Mouse (Mus musculus) embryonic fibroblast, embryonic 13.5 days (primary cell): Measurements from ENCODE around the gene Rnf141. TPM values are rescaled to one million over a fixed set of nuclear protein-coding genes. Genes with fewer than 3 reads are reported as not detected.

ENCODE experiments used
- H3K27ac ChIP-seq: 2 replicates; pipeline ENCODE4 v1.5.1; 2012; ENCODE audit warnings: low read length, control low read depth, inconsistent platforms; ENCODE audit not compliant: insufficient read depth
- H3K4me1 ChIP-seq: 2 replicates; pipeline ENCODE4 v1.6.1; 2011; ENCODE audit warnings: low read length; ENCODE audit not compliant: control insufficient read depth, insufficient read depth
- H3K4me3 ChIP-seq: 2 replicates; pipeline ENCODE4 v1.5.1; 2011; ENCODE audit warnings: mild to moderate bottlenecking, control low read depth, low read length; ENCODE audit not compliant: insufficient read depth
- CTCF ChIP-seq: IDR thresholded peaks from 2 replicates; pipeline ENCODE4 v1.5.1; 2011; ENCODE audit warnings: mild to moderate bottlenecking, control low read depth, low read length, moderate library complexity, borderline replicate concordance; ENCODE audit not compliant: insufficient read depth
- POLR2A ChIP-seq: IDR thresholded peaks from 2 replicates; pipeline ENCODE4 v1.6.1; 2011; ENCODE audit warnings: low read depth, mild to moderate bottlenecking, control low read depth, low read length, moderate library complexity
- polyA plus RNA-seq: library from polyadenylated mRNA; stranded (reverse); fragments of >200 nt; gene quantifications from 2 replicates; pipeline ENCODE4 v1.2.4, GENCODE M21; 2011; ENCODE audit warnings: low read depth; ENCODE audit not compliant: missing spikeins, insufficient read length

Rnf141 gene
- polyA plus RNA-seq, 1 experiment: 36.1 TPM

- no peak overlapping the region for H3K4me3 ChIP-seq
- H3K4me1 ChIP-seq: peaks cover 1% of the 10 kb centered on the region; the same call in 1 of the 2 replicates
- peak; percentile 15; the same call in 1 of the 2 replicates for TF ChIP-seq CTCF
- no peak for TF ChIP-seq POLR2A
- no peak overlapping the region for H3K27ac ChIP-seq
These were observed 28.2 kb downstream of the Rnf141 start for GRCm38 (mm10) chr7:110816037-110816436.

- H3K27ac ChIP-seq: no peak overlapping the region
- no peak overlapping the region for H3K4me3 ChIP-seq
- H3K4me1 ChIP-seq: no peaks in the 10 kb centered on the region
- TF ChIP-seq POLR2A (no peak), CTCF (no peak)
These were observed 30.3 kb downstream of the Rnf141 start for GRCm38 (mm10) chr7:110813983-110814382.

DNA sequence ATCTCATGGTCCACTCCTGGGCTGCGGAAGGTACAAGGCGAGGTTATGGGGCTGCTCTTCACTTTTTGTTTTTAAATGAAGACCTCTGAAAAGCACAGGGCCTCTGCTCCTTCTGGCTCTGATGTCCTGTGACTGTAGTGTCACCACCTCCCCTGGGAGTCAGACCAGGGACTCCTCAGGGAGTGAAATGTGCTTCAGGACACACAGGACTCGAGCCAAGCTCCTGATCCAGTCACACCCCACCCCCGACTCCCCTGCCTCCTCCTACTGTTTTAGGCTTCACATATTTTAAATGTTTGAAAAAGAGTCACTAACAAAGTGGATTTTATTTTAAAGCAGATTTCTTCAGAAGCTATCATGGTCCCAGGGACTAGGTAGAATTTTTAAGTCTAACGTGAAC, 32.7 kb downstream of the Rnf141 start:
- Histone ChIP-seq H3K4me3 (no peak overlapping the region), H3K4me1 (no peaks in the 10 kb centered on the region), H3K27ac (no peak overlapping the region)
- no peak for TF ChIP-seq CTCF
- no peak for TF ChIP-seq POLR2A

- Histone ChIP-seq H3K27ac (no peak overlapping the region), H3K4me3 (no peak overlapping the region), H3K4me1 (no peaks in the 10 kb centered on the region)
- TF ChIP-seq POLR2A: no peak
- no peak for TF ChIP-seq CTCF
These were observed 33.3 kb downstream of the Rnf141 start for GRCm38 (mm10) chr7:110810995-110811394.

DNA sequence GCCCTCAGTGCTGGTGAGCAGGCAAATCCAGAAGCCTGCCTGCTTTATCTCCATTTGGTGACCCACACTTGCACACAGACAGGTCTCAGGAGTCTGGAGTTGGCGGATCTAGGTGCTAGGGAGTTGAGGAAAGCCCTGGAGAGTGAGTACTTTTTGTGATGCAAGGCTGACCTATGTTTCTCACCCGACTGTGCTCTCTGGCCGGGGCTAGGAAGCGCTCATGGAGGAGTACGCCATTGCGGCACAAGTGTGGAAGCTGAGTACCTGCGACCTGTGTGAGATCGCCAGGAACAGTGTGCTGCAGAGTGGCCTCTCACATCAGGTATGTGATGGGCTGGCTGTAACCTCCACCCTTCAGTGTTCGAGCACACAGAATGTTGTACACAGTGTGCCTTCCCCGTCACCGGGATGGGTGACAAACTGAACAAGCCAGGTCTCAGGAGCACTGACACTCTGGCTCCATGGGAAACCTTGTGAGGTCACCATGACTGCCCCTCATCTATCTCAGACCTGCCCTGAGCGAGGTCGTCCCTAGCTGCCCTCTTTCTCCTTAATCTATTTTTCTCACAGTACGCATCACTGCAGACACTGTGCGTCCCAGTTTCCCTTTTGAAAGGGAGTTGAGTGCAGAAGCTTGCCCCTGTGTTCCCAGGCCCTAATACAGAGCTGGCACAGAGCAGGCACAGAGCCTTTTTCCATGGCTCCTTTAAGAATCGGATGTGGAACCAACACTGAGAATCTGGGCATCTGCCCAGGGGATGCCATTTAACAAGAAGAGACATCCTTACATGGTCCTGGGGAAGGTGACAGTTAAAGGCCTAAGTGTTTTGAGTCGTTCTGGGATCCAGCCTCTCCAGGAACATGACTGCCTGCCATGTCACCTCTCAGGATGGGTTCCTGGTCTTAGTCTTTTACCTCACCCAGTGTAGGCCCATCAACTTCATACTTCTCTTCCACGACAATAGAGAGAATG, 34.4 kb downstream of the Rnf141 start:
- H3K4me3 ChIP-seq: no peak overlapping the region
- H3K4me1 ChIP-seq: no peaks in the 10 kb centered on the region
- TF ChIP-seq CTCF: no peak
- no peak overlapping the region for H3K27ac ChIP-seq

GRCm38 (mm10) chr7:110808962-110809361, 35.3 kb downstream of the Rnf141 start:
- no peak for TF ChIP-seq CTCF
- TF ChIP-seq POLR2A: no peak
- no peaks in the 10 kb centered on the region for H3K4me1 ChIP-seq
- no peak overlapping the region for H3K4me3 ChIP-seq
- no peak overlapping the region for H3K27ac ChIP-seq

DNA sequence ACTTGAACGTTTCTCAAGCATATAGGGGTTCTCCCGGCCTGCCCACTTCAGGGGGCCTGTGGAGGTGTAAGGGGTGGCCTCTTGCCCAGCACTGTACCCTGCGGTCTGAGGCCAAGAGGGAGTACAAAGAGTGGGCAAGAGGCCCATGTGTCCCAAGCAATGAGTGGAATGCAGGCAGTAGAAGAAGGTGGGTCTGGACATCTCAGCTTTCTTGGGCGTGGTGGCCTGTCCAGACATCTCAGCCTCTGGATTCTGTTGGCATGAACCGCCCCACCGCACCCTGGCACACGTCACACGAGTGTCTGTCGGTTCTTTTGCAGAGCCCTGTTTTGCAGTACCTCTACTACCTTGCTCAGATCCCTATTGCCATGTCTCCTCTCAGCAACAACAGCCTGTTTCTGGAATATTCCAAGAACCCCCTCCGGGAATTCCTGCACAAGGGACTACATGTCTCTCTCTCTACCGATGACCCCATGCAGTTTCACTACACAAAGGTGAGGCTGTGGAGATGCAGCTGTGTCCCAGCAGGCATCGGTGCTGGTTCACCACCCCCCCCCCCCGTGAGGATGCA, 36.7 kb downstream of the Rnf141 start:
- Histone ChIP-seq H3K27ac (no peak overlapping the region), H3K4me3 (no peak overlapping the region), H3K4me1 (no peaks in the 10 kb centered on the region)
- TF ChIP-seq CTCF (no peak), POLR2A (no peak)

DNA sequence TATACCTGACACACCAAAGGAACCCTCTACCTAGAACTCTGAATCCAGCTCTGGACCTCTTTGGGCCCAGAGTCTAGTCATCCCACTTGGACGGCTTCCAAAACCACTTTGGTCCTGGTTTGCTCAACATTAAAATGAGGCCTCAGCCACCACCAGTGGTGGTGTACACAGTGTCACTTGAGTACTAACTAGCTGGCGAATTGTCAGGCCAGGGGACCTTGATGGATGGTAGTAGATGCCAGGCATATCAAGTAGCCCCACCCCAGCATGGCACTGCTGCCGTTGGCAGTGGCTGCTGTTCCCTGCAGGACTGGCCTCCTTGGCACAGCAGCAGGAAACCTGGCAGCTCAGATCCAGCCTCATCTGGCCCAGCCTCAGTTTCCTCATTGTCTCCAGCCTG, 40.0 kb downstream of the Rnf141 start:
- TF ChIP-seq POLR2A (no peak), CTCF (no peak)
- Histone ChIP-seq H3K4me3 (no peak overlapping the region), H3K4me1 (no peaks in the 10 kb centered on the region), H3K27ac (no peak overlapping the region)

DNA sequence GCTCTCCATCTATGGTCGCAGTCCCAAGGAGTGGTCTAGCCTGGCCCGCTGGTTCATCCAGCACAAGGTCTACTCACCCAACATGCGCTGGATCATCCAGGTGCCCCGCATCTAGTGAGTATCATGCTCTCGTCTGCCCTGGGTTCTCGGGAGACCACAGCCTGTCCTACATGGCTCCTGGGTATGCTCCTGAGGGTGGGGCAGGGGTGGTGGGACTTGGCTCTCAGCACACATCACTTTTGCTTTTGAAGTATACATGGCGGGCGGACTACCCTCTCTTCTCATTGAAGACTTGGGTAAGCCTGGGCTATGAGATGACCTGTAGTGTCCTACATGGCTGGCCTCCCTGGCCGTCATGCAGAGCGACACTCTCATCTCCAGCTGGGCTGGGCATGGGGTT, 41.1 kb downstream of the Rnf141 start:
- H3K4me1 ChIP-seq: peaks cover 2% of the 10 kb centered on the region
- TF ChIP-seq CTCF (no peak), POLR2A (no peak)
- H3K27ac ChIP-seq: no peak overlapping the region

DNA sequence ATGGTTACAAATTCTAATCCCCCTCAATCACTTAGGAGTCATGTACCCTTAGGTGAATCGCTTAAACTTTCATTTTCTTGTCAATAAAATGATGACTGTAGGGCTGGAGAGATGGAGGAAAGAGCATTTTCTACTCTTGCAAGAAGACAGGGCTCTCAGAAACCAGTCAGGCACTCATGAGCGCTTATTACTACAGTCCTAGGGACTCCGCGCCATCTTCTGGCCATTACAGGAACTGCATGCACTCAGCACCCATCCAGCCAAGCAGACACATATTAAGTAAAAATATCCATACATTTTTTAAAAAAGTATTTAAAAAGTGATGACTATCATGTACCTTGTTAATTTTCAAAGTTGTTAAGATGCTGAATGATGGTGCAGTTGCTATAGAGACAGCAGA, 43.2 kb downstream of the Rnf141 start:
- peak; percentile 84 for TF ChIP-seq CTCF
- TF ChIP-seq POLR2A: no peak
- H3K27ac ChIP-seq: no peak overlapping the region
- peaks cover 10% of the 10 kb centered on the region for H3K4me1 ChIP-seq
- H3K4me3 ChIP-seq: no peak overlapping the region

More for the DNA sequence above, 41.1 kb downstream of the Rnf141 start:
- no peak overlapping the region for H3K4me3 ChIP-seq
